Mouse (Mus musculus) hindbrain, embryonic 13.5 days (tissue): ENCODE measurements at regions not wholly inside any gene's neighbourhood (a gene's known extent, or its start where the extent isn't known, plus 50 kb on each side); places are given as distances from the start of the nearest gene placed in this dataset.
A peak's percentile ranks its signal among the peaks of the same experiment; 100 is the strongest.

Experiments
- ATAC-seq: fragments of 200-750 bp; cut with Nextera tagmentation; 2 replicates; pipeline ENCODE4 v1.8.0; 2017; ENCODE audit warnings: moderate TSS enrichment; ENCODE audit not compliant: low FRiP score
- H3K27ac ChIP-seq: fragments of 300-500 bp; sonication (generic); 2 replicates; pipeline ENCODE4 v1.5.1; 2015; ENCODE audit warnings: inconsistent platforms, mild to moderate bottlenecking, moderate library complexity
- H3K27me3 ChIP-seq: fragments of 300-500 bp; sonication (generic); 2 replicates; pipeline ENCODE4 v1.6.1; 2015; ENCODE audit warnings: mild to moderate bottlenecking, inconsistent platforms
- H3K36me3 ChIP-seq: fragments of 300-500 bp; sonication (generic); 2 replicates; pipeline ENCODE4 v1.6.1; 2015; ENCODE audit warnings: mild to moderate bottlenecking, inconsistent platforms
- H3K4me1 ChIP-seq: fragments of 300-500 bp; sonication (generic); replicated peaks from 2 replicates; pipeline ENCODE4 v1.6.1; 2015; ENCODE audit warnings: inconsistent platforms
- H3K4me2 ChIP-seq: fragments of 300-500 bp; sonication (generic); 2 replicates; pipeline ENCODE4 v1.6.1; 2015; ENCODE audit warnings: inconsistent platforms, mild to moderate bottlenecking, moderate library complexity
- H3K4me3 ChIP-seq: fragments of 300-500 bp; sonication (generic); 2 replicates; pipeline ENCODE4 v1.5.1; 2015; ENCODE audit warnings: mild to moderate bottlenecking, inconsistent platforms
- H3K9ac ChIP-seq: fragments of 300-500 bp; sonication (generic); 2 replicates; pipeline ENCODE4 v1.6.1; 2015; ENCODE audit warnings: mild to moderate bottlenecking, inconsistent platforms
- H3K9me3 ChIP-seq: fragments of 300-500 bp; sonication (generic); 2 replicates; pipeline ENCODE4 v1.6.1; 2016; ENCODE audit warnings: inconsistent platforms
- WGBS: fragments of 180-500 bp; shearing (Covaris S2); methylation state at CpG from one replicate; pipeline ENCODE4 v1.1.7; 2015; 5-methylcytosine and 5-hydroxymethylcytosine counted together

- no peak overlapping the region for H3K9ac ChIP-seq
- no peak overlapping the region for H3K4me3 ChIP-seq
- H3K9me3 ChIP-seq = no peaks in the 10 kb centered on the region
- no peaks in the 10 kb centered on the region for H3K27me3 ChIP-seq
- H3K36me3 ChIP-seq = no peaks in the 10 kb centered on the region
- 77% methylated on average over 2 of the region's 2 CpGs for WGBS
- H3K4me2 ChIP-seq = no peak overlapping the region
- H3K4me1 ChIP-seq = no peaks in the 10 kb centered on the region
- no peak for ATAC-seq
- H3K27ac ChIP-seq = no peak overlapping the region
Measured at GRCm38 (mm10) chr2:92784916-92785315, 130.0 kb upstream of the Syt13 start.

GRCm38 (mm10) chr2:92787925-92788410 lies 126.9 kb upstream of the Syt13 start:
- no peaks in the 10 kb centered on the region for H3K36me3 ChIP-seq
- H3K4me2 ChIP-seq = no peak overlapping the region
- no peak for ATAC-seq
- H3K27ac ChIP-seq = no peak overlapping the region
- 71% methylated on average over 4 of the region's 4 CpGs for WGBS
- no peak overlapping the region for H3K4me3 ChIP-seq
- no peaks in the 10 kb centered on the region for H3K27me3 ChIP-seq
- no peak overlapping the region for H3K9ac ChIP-seq
- H3K4me1 ChIP-seq = no peaks in the 10 kb centered on the region
- no peaks in the 10 kb centered on the region for H3K9me3 ChIP-seq

- Histone ChIP-seq H3K27ac (no peak overlapping the region), H3K4me1 (no peaks in the 10 kb centered on the region), H3K9me3 (no peaks in the 10 kb centered on the region), H3K36me3 (no peaks in the 10 kb centered on the region), H3K9ac (no peak overlapping the region), H3K4me3 (no peak overlapping the region), H3K27me3 (no peaks in the 10 kb centered on the region), H3K4me2 (no peak overlapping the region)
- ATAC-seq = no peak
- WGBS = 86% methylated on average over 5 of the region's 5 CpGs
Measured at GRCm38 (mm10) chr2:92788875-92789274, 126.0 kb upstream of the Syt13 start.

- Histone ChIP-seq H3K4me2 (no peak overlapping the region), H3K27me3 (no peaks in the 10 kb centered on the region), H3K4me1 (no peaks in the 10 kb centered on the region), H3K27ac (no peak overlapping the region), H3K9me3 (no peaks in the 10 kb centered on the region), H3K36me3 (no peaks in the 10 kb centered on the region), H3K9ac (no peak overlapping the region), H3K4me3 (no peak overlapping the region)
- ATAC-seq = no peak
- 92% methylated on average over 2 of the region's 2 CpGs for WGBS
Measured at GRCm38 (mm10) chr2:92790374-92790773, 124.5 kb upstream of the Syt13 start.

- no peak for ATAC-seq
- Histone ChIP-seq H3K27me3 (no peaks in the 10 kb centered on the region), H3K4me1 (no peaks in the 10 kb centered on the region), H3K4me3 (no peak overlapping the region), H3K9ac (no peak overlapping the region), H3K36me3 (no peaks in the 10 kb centered on the region), H3K9me3 (no peaks in the 10 kb centered on the region), H3K4me2 (no peak overlapping the region), H3K27ac (no peak overlapping the region)
- 87% methylated on average over 4 of the region's 4 CpGs for WGBS
Measured at GRCm38 (mm10) chr2:92799770-92800169, 115.1 kb upstream of the Syt13 start.

GRCm38 (mm10) chr2:92800667-92801066 lies 114.2 kb upstream of the Syt13 start:
- WGBS = 74% methylated on average over 5 of the region's 5 CpGs
- Histone ChIP-seq H3K36me3 (no peaks in the 10 kb centered on the region), H3K27ac (no peak overlapping the region), H3K9ac (no peak overlapping the region), H3K4me3 (no peak overlapping the region), H3K9me3 (no peaks in the 10 kb centered on the region), H3K27me3 (no peaks in the 10 kb centered on the region), H3K4me1 (peaks cover 5% of the 10 kb centered on the region), H3K4me2 (no peak overlapping the region)
- ATAC-seq = no peak

GRCm38 (mm10) chr2:92804916-92805315 lies 110.0 kb upstream of the Syt13 start:
- Histone ChIP-seq H3K9ac (no peak overlapping the region), H3K4me1 (peaks cover 46% of the 10 kb centered on the region), H3K4me3 (no peak overlapping the region), H3K9me3 (no peaks in the 10 kb centered on the region), H3K4me2 (no peak overlapping the region), H3K27me3 (peaks cover 8% of the 10 kb centered on the region; the same call in 1 of the 2 replicates), H3K27ac (peak overlapping the region; percentile 82; the same call in 1 of the 2 replicates), H3K36me3 (no peaks in the 10 kb centered on the region)
- WGBS = 78% methylated on average over 1 of the region's 1 CpGs
- no peak for ATAC-seq

- H3K4me1 ChIP-seq = peaks cover 49% of the 10 kb centered on the region
- no peaks in the 10 kb centered on the region for H3K36me3 ChIP-seq
- 31% methylated on average over 4 of the region's 4 CpGs for WGBS
- no peaks in the 10 kb centered on the region for H3K9me3 ChIP-seq
- peaks cover 8% of the 10 kb centered on the region; the same call in 1 of the 2 replicates for H3K27me3 ChIP-seq
- ATAC-seq = no peak
- no peak overlapping the region for H3K4me2 ChIP-seq
- no peak overlapping the region for H3K4me3 ChIP-seq
- H3K9ac ChIP-seq = peak overlapping the region; percentile 24; the same call in 1 of the 2 replicates
- H3K27ac ChIP-seq = peak overlapping the region; percentile 82
Measured at GRCm38 (mm10) chr2:92805761-92806160, 109.1 kb upstream of the Syt13 start.

GRCm38 (mm10) chr2:92806481-92807195 lies 108.3 kb upstream of the Syt13 start:
- no peaks in the 10 kb centered on the region for H3K36me3 ChIP-seq
- no peaks in the 10 kb centered on the region for H3K9me3 ChIP-seq
- ATAC-seq = peak; percentile 50; the same call in 1 of the 2 replicates
- peak overlapping the region; percentile 82 for H3K27ac ChIP-seq
- H3K9ac ChIP-seq = peak overlapping the region; percentile 46; the same call in 1 of the 2 replicates
- H3K4me1 ChIP-seq = peaks cover 49% of the 10 kb centered on the region
- no peak overlapping the region for H3K4me2 ChIP-seq
- H3K4me3 ChIP-seq = no peak overlapping the region
- peaks cover 8% of the 10 kb centered on the region; the same call in 1 of the 2 replicates for H3K27me3 ChIP-seq
- 10% methylated on average over 6 of the region's 7 CpGs for WGBS

GRCm38 (mm10) chr2:92807404-92807803 lies 107.5 kb upstream of the Syt13 start:
- Histone ChIP-seq H3K4me3 (no peak overlapping the region), H3K4me2 (no peak overlapping the region), H3K9ac (no peak overlapping the region), H3K36me3 (no peaks in the 10 kb centered on the region), H3K4me1 (peaks cover 49% of the 10 kb centered on the region), H3K27me3 (peaks cover 8% of the 10 kb centered on the region; the same call in 1 of the 2 replicates), H3K9me3 (no peaks in the 10 kb centered on the region), H3K27ac (peak overlapping the region; percentile 78)
- ATAC-seq = no peak
- WGBS = 5% methylated on average over 8 of the region's 8 CpGs

- WGBS = 72% methylated on average over 4 of the region's 4 CpGs
- ATAC-seq = no peak
- peaks cover 8% of the 10 kb centered on the region; the same call in 1 of the 2 replicates for H3K27me3 ChIP-seq
- H3K36me3 ChIP-seq = no peaks in the 10 kb centered on the region
- no peak overlapping the region for H3K4me3 ChIP-seq
- no peak overlapping the region for H3K9ac ChIP-seq
- H3K4me1 ChIP-seq = peaks cover 52% of the 10 kb centered on the region
- no peak overlapping the region for H3K4me2 ChIP-seq
- H3K27ac ChIP-seq = peak overlapping the region; percentile 78
- no peaks in the 10 kb centered on the region for H3K9me3 ChIP-seq
Measured at GRCm38 (mm10) chr2:92808121-92808520, 106.8 kb upstream of the Syt13 start.

- Histone ChIP-seq H3K4me3 (no peak overlapping the region), H3K27me3 (peaks cover 8% of the 10 kb centered on the region; the same call in 1 of the 2 replicates), H3K27ac (no peak overlapping the region), H3K9ac (no peak overlapping the region), H3K4me2 (no peak overlapping the region), H3K4me1 (peaks cover 57% of the 10 kb centered on the region), H3K36me3 (no peaks in the 10 kb centered on the region), H3K9me3 (no peaks in the 10 kb centered on the region)
- 10% methylated on average over 3 of the region's 3 CpGs for WGBS
- no peak for ATAC-seq
Measured at GRCm38 (mm10) chr2:92809226-92809625, 105.7 kb upstream of the Syt13 start.
